Mouse (Mus musculus) forebrain, embryonic 14.5 days (tissue): ENCODE data around the gene Wdr13. TPM values are rescaled to one million over a fixed set of nuclear protein-coding genes. Genes with fewer than 3 reads are reported as not detected.
"Not testable (repeated sequence)": the region's sequence is repeated elsewhere in the genome, so short reads cannot be mapped to it uniquely, and the experiment has no call there.

Experiments
- ATAC-seq: fragments of 200-750 bp; cut with Nextera tagmentation; 2 replicates; pipeline ENCODE4 v1.8.0; 2017; ENCODE audit warnings: mild to moderate bottlenecking, moderate library complexity
- DNase-seq: peaks from one replicate; pipeline ENCODE4 v3.0.0-alpha.2; 2015; ENCODE audit warnings: low spot score
- H3K27ac ChIP-seq: fragments of 300-500 bp; sonication (generic); 2 replicates; pipeline ENCODE4 v1.5.1; 2014; ENCODE audit warnings: low read depth, mild to moderate bottlenecking, control low read depth, low read length, moderate library complexity
- H3K27me3 ChIP-seq: fragments of 300-500 bp; sonication (generic); replicated peaks from 2 replicates; pipeline ENCODE4 v1.6.1; 2014; ENCODE audit warnings: low read length, control low read depth, mixed read lengths; ENCODE audit not compliant: control insufficient read depth, insufficient read depth
- H3K36me3 ChIP-seq: fragments of 300-500 bp; sonication (generic); 2 replicates; pipeline ENCODE4 v1.6.1; 2014; ENCODE audit warnings: low read length, control low read depth; ENCODE audit not compliant: control insufficient read depth, insufficient read depth
- H3K4me1 ChIP-seq: fragments of 300-500 bp; sonication (generic); 2 replicates; pipeline ENCODE4 v1.6.1; 2014; ENCODE audit warnings: antibody characterized with exemption, low read length, control low read depth; ENCODE audit not compliant: control insufficient read depth, insufficient read depth
- H3K4me2 ChIP-seq: fragments of 300-500 bp; sonication (generic); 2 replicates; pipeline ENCODE4 v1.6.1; 2014; ENCODE audit warnings: mild to moderate bottlenecking, control low read depth, low read length
- H3K4me3 ChIP-seq: fragments of 300-500 bp; sonication (generic); 2 replicates; pipeline ENCODE4 v1.5.1; 2014; ENCODE audit warnings: low read depth, low read length, control low read depth
- H3K9ac ChIP-seq: fragments of 300-500 bp; sonication (generic); 2 replicates; pipeline ENCODE4 v1.6.1; 2014; ENCODE audit warnings: mild to moderate bottlenecking, low read length, control low read depth, moderate library complexity
- H3K9me3 ChIP-seq: fragments of 300-500 bp; sonication (generic); replicated peaks from 2 replicates; pipeline ENCODE4 v1.6.1; 2016; ENCODE audit warnings: low read length, control low read depth, mixed read lengths; ENCODE audit not compliant: control insufficient read depth
- WGBS: fragments of 180-500 bp; shearing (Covaris S2); extraction: QIAGEN DNeasy Blood & Tissue Kit; methylation state at CpG from one replicate; pipeline ENCODE4 v1.1.7; 2014; 5-methylcytosine and 5-hydroxymethylcytosine counted together
- polyA plus RNA-seq: library from polyadenylated mRNA; unstranded; fragments of >200 nt; fragmentation: Nextera tagmentation; extraction: Ambion mirVana; gene quantifications from 2 replicates; pipeline ENCODE4 v1.2.1, GENCODE M21; 2014

The Wdr13 gene
- polyA plus RNA-seq, 1 experiment from 2014 or later = 35.2 TPM

GRCm38 (mm10) chrX:8123821-8124470 lies 8.7 kb downstream of the Wdr13 start:
- no peak overlapping the region for H3K9ac ChIP-seq
- no peaks in the 10 kb centered on the region for H3K27me3 ChIP-seq
- H3K9me3 ChIP-seq = no peaks in the 10 kb centered on the region
- no peak overlapping the region for H3K27ac ChIP-seq
- no peaks in the 10 kb centered on the region for H3K4me1 ChIP-seq
- H3K36me3 ChIP-seq = peaks cover 15% of the 10 kb centered on the region
- no peak for ATAC-seq
- no peak for DNase-seq
- no peak overlapping the region for H3K4me2 ChIP-seq
- no peak overlapping the region for H3K4me3 ChIP-seq
- 78% methylated on average over 6 of the region's 6 CpGs for WGBS

- Histone ChIP-seq H3K27me3 (no peaks in the 10 kb centered on the region), H3K4me2 (no peak overlapping the region), H3K4me1 (no peaks in the 10 kb centered on the region), H3K9me3 (no peaks in the 10 kb centered on the region), H3K27ac (no peak overlapping the region), H3K36me3 (no peaks in the 10 kb centered on the region), H3K9ac (no peak overlapping the region), H3K4me3 (no peak overlapping the region)
- ATAC-seq (no peak), DNase-seq (no peak)
Measured at GRCm38 (mm10) chrX:8117264-8117663, 15.4 kb downstream of the Wdr13 start.

GRCm38 (mm10) chrX:8115275-8115674 lies 17.4 kb downstream of the Wdr13 start:
- H3K4me3 ChIP-seq = no peak overlapping the region
- H3K27ac ChIP-seq = no peak overlapping the region
- H3K9ac ChIP-seq = no peak overlapping the region
- H3K36me3 ChIP-seq = no peaks in the 10 kb centered on the region
- no peak overlapping the region for H3K4me2 ChIP-seq
- DNase-seq = no peak
- H3K4me1 ChIP-seq = no peaks in the 10 kb centered on the region
- H3K9me3 ChIP-seq = no peaks in the 10 kb centered on the region
- WGBS = 80% methylated on average over 4 of the region's 4 CpGs
- no peak for ATAC-seq
- no peaks in the 10 kb centered on the region for H3K27me3 ChIP-seq

- 90% methylated on average over 3 of the region's 3 CpGs for WGBS
- ATAC-seq (no peak), DNase-seq (no peak)
- H3K27me3 ChIP-seq = no peaks in the 10 kb centered on the region
- no peaks in the 10 kb centered on the region for H3K9me3 ChIP-seq
- no peak overlapping the region for H3K27ac ChIP-seq
- H3K9ac ChIP-seq = no peak overlapping the region
- no peak overlapping the region for H3K4me3 ChIP-seq
- H3K4me1 ChIP-seq = peaks cover 3% of the 10 kb centered on the region; the same call in 1 of the 2 replicates
- H3K36me3 ChIP-seq = no peaks in the 10 kb centered on the region
- no peak overlapping the region for H3K4me2 ChIP-seq
Measured at GRCm38 (mm10) chrX:8105019-8105418, 27.7 kb downstream of the Wdr13 start.

GRCm38 (mm10) chrX:8102213-8102668 lies 30.5 kb downstream of the Wdr13 start:
- 76% methylated on average over 7 of the region's 7 CpGs for WGBS
- H3K9me3 ChIP-seq = no peaks in the 10 kb centered on the region
- H3K27me3 ChIP-seq = no peaks in the 10 kb centered on the region
- H3K36me3 ChIP-seq = no peaks in the 10 kb centered on the region
- no peak overlapping the region for H3K4me2 ChIP-seq
- H3K27ac ChIP-seq = no peak overlapping the region
- ATAC-seq (no peak), DNase-seq (no peak)
- peaks cover 3% of the 10 kb centered on the region; the same call in 1 of the 2 replicates for H3K4me1 ChIP-seq
- H3K9ac ChIP-seq = no peak overlapping the region
- no peak overlapping the region for H3K4me3 ChIP-seq

- Histone ChIP-seq H3K27me3 (no peaks in the 10 kb centered on the region), H3K9ac (no peak overlapping the region), H3K4me3 (no peak overlapping the region), H3K4me1 (peaks cover 3% of the 10 kb centered on the region; the same call in 1 of the 2 replicates), H3K4me2 (no peak overlapping the region), H3K27ac (peak overlapping the region; percentile 78), H3K36me3 (no peaks in the 10 kb centered on the region), H3K9me3 (no peaks in the 10 kb centered on the region)
- peak; percentile 96 for DNase-seq
- peak; percentile 56 for ATAC-seq
- WGBS = 24% methylated on average over 3 of the region's 3 CpGs
Measured at GRCm38 (mm10) chrX:8101017-8101416, 31.7 kb downstream of the Wdr13 start.

GRCm38 (mm10) chrX:8099435-8099834 lies 33.3 kb downstream of the Wdr13 start:
- no peak overlapping the region for H3K4me2 ChIP-seq
- H3K4me1 ChIP-seq = peaks cover 3% of the 10 kb centered on the region; the same call in 1 of the 2 replicates
- ATAC-seq (no peak), DNase-seq (no peak)
- H3K9me3 ChIP-seq = no peaks in the 10 kb centered on the region
- no peak overlapping the region for H3K4me3 ChIP-seq
- H3K36me3 ChIP-seq = no peaks in the 10 kb centered on the region
- no peak overlapping the region for H3K9ac ChIP-seq
- H3K27ac ChIP-seq = no peak overlapping the region
- H3K27me3 ChIP-seq = no peaks in the 10 kb centered on the region
- 57% methylated on average over 4 of the region's 4 CpGs for WGBS

- H3K4me2 ChIP-seq = peak overlapping the region; percentile 41
- peaks cover 3% of the 10 kb centered on the region; the same call in 1 of the 2 replicates for H3K4me1 ChIP-seq
- no peaks in the 10 kb centered on the region for H3K27me3 ChIP-seq
- H3K9me3 ChIP-seq = no peaks in the 10 kb centered on the region
- H3K27ac ChIP-seq = 0 out of 2 replicates have a peak overlapping the region, but pooled peaks have one; percentile 27
- DNase-seq = peak; percentile 97
- H3K4me3 ChIP-seq = peak overlapping the region; percentile 17; the same call in 1 of the 2 replicates
- ATAC-seq = peak; percentile 94
- H3K36me3 ChIP-seq = no peaks in the 10 kb centered on the region
- WGBS = 35% methylated on average over 18 of the region's 19 CpGs
- H3K9ac ChIP-seq = no peak overlapping the region
Measured at GRCm38 (mm10) chrX:8096787-8097242, 35.9 kb downstream of the Wdr13 start.

GRCm38 (mm10) chrX:8096068-8096786 lies 36.5 kb downstream of the Wdr13 start:
- not testable (repeated sequence) for H3K27ac ChIP-seq, H3K4me1 ChIP-seq, H3K9ac ChIP-seq, H3K36me3 ChIP-seq, H3K27me3 ChIP-seq, DNase-seq, H3K9me3 ChIP-seq
- H3K4me3 ChIP-seq = peak overlapping the region; percentile 17; the same call in 1 of the 2 replicates
- H3K4me2 ChIP-seq = peak overlapping the region; percentile 43
- peak; percentile 90 for ATAC-seq
- WGBS = 47% methylated on average over 11 of the region's 48 CpGs
